Mouse (Mus musculus) lung, postnatal 0 days (tissue): ENCODE measurements at regions not wholly inside any gene's neighbourhood (a gene's known extent, or its start where the extent isn't known, plus 50 kb on each side); places are given as distances from the start of the nearest gene placed in this dataset.

Experiments used
- ATAC-seq: fragments of 200-750 bp; cut with Nextera tagmentation; 2 replicates; pipeline ENCODE4 v1.8.0; 2017; ENCODE audit warnings: moderate library complexity
- DNase-seq: peaks from one replicate; pipeline ENCODE4 v3.0.0-alpha.2; 2016; ENCODE audit warnings: low spot score
- H3K27ac ChIP-seq: fragments of 300-500 bp; sonication (generic); 2 replicates; pipeline ENCODE4 v1.5.1; 2014; ENCODE audit warnings: antibody characterized with exemption, mild to moderate bottlenecking, low read length, mixed read lengths
- H3K27me3 ChIP-seq: fragments of 300-500 bp; sonication (generic); replicated peaks from 2 replicates; pipeline ENCODE4 v1.6.1; 2014; ENCODE audit warnings: low read length, mixed read lengths; ENCODE audit not compliant: insufficient read depth
- H3K36me3 ChIP-seq: fragments of 300-500 bp; sonication (generic); 2 replicates; pipeline ENCODE4 v1.6.1; 2014; ENCODE audit warnings: low read length, mixed read lengths; ENCODE audit not compliant: insufficient read depth
- H3K4me1 ChIP-seq: fragments of 300-500 bp; sonication (generic); 2 replicates; pipeline ENCODE4 v1.6.1; 2014; ENCODE audit warnings: antibody characterized with exemption, low read depth, low read length, mixed read lengths; ENCODE audit not compliant: insufficient read depth
- H3K4me2 ChIP-seq: fragments of 300-500 bp; sonication (generic); replicated peaks from 2 replicates; pipeline ENCODE4 v1.6.1; 2014; ENCODE audit warnings: low read depth, mild to moderate bottlenecking, low read length, moderate library complexity, mixed read lengths
- H3K4me3 ChIP-seq: fragments of 300-500 bp; sonication (generic); 2 replicates; pipeline ENCODE4 v1.5.1; 2014; ENCODE audit warnings: low read depth, low read length
- H3K9ac ChIP-seq: fragments of 300-500 bp; sonication (generic); replicated peaks from 2 replicates; pipeline ENCODE4 v1.6.1; 2014; ENCODE audit warnings: low read depth, mild to moderate bottlenecking
- H3K9me3 ChIP-seq: fragments of 300-500 bp; sonication (generic); 2 replicates; pipeline ENCODE4 v1.6.1; 2016; ENCODE audit warnings: low read length, mixed read lengths
- CTCF ChIP-seq: IDR thresholded peaks from 2 replicates; pipeline ENCODE4 v1.5.1; 2016; ENCODE audit warnings: antibody characterized with exemption, mild to moderate bottlenecking
- EP300 ChIP-seq: IDR thresholded peaks from 2 replicates; pipeline ENCODE4 v1.6.1; 2016; ENCODE audit warnings: antibody characterized with exemption, mild to moderate bottlenecking, control low read depth
- WGBS: fragments of 180-500 bp; shearing (Covaris S2); extraction: QIAGEN DNeasy Blood & Tissue Kit; methylation state at CpG from one replicate; pipeline ENCODE4 v1.1.7; 2014; 5-methylcytosine and 5-hydroxymethylcytosine counted together

DNA sequence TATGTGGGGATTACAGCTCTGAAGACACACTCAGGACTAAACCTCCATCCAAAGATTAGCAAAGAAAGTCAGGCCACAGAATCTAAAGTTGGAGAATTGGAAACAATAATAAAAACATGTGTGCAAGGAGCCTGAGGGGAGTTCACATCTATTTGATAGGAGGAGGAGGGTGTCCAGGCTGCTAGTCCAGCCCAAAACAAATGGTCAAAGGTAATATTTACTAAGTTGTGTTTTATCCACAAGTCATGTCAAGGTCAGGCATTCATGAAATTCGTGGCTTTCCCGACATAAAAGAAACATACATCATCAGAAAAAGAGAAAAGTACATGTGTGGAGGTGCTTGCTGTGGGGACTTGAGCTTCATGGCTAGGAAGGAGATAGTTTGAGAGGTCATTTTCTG, 56.2 kb upstream of the Zranb2 start:
- H3K27me3 ChIP-seq = no peaks in the 10 kb centered on the region

More for the DNA sequence above, 56.2 kb upstream of the Zranb2 start:
- no peak for ATAC-seq
- no peaks in the 10 kb centered on the region for H3K4me1 ChIP-seq
- 61% methylated on average over 2 of the region's 2 CpGs for WGBS
- no peak for DNase-seq
- TF ChIP-seq EP300 = no peak
- no peak for TF ChIP-seq CTCF
- H3K9ac ChIP-seq = no peak overlapping the region
- no peak overlapping the region for H3K27ac ChIP-seq
- H3K4me2 ChIP-seq = no peak overlapping the region
- no peaks in the 10 kb centered on the region for H3K36me3 ChIP-seq
- no peak overlapping the region for H3K4me3 ChIP-seq
- no peaks in the 10 kb centered on the region for H3K9me3 ChIP-seq
